Mouse (Mus musculus) MEL (cell line): ENCODE results near the gene Gm20388. TPM values are rescaled to one million over a fixed set of nuclear protein-coding genes. Genes with fewer than 3 reads are reported as not detected.

Experiments
- DNase-seq: peaks from one replicate; pipeline ENCODE4 v3.0.0; 2011; ENCODE audit warnings: low read depth, low spot score
- H3K27ac ChIP-seq: 2 replicates; pipeline ENCODE4 v1.5.1; 2012; ENCODE audit warnings: low read depth, mild to moderate bottlenecking, control low read depth, low read length, moderate library complexity; ENCODE audit not compliant: control insufficient read depth
- H3K27me3 ChIP-seq, 2 experiments: fragments of 150-350 bp in 1 of 2; sonication (generic) in 1 of 2; 2 replicates each; pipeline ENCODE4 v1.6.1; 2012; ENCODE audit warnings: low read length in 2 of 2, mild to moderate bottlenecking in 2 of 2, improper control_type of control experiment in 1 of 2, moderate library complexity in 1 of 2; ENCODE audit not compliant: insufficient read depth in 2 of 2, control insufficient read depth in 1 of 2
- H3K36me3 ChIP-seq, 2 experiments: 2 replicates each; pipeline ENCODE4 v1.6.1; 2012 to 2014; ENCODE audit warnings: low read length in 2 of 2, improper control_type of control experiment in 1 of 2, inconsistent platforms in 1 of 2, mild to moderate bottlenecking in 1 of 2; ENCODE audit not compliant: insufficient read depth in 2 of 2, control insufficient read depth in 1 of 2
- H3K4me1 ChIP-seq, 2 experiments: fragments of 150-350 bp in 1 of 2; sonication (generic) in 1 of 2; 2 replicates each; pipeline ENCODE4 v1.6.1; 2012; ENCODE audit warnings: low read length in 2 of 2, improper control_type of control experiment in 1 of 2, mild to moderate bottlenecking in 1 of 2; ENCODE audit not compliant: insufficient read depth in 2 of 2, control insufficient read depth in 1 of 2
- H3K4me3 ChIP-seq, 2 experiments: fragments of 150-350 bp in 1 of 2; sonication (generic) in 1 of 2; 2 replicates each; pipeline ENCODE4 v1.5.1; 2012; ENCODE audit warnings: low read depth in 2 of 2, low read length in 2 of 2, mild to moderate bottlenecking in 2 of 2, moderate library complexity in 2 of 2, control low read depth in 1 of 2, improper control_type of control experiment in 1 of 2; ENCODE audit not compliant: control insufficient read depth in 1 of 2, insufficient read depth in 1 of 2
- H3K79me2 ChIP-seq: 2 replicates; pipeline ENCODE4 v1.6.1; 2012; ENCODE audit warnings: mild to moderate bottlenecking, low read length, moderate library complexity; ENCODE audit not compliant: control insufficient read depth, poor library complexity, insufficient read depth
- H3K9ac ChIP-seq: 2 replicates; pipeline ENCODE4 v1.6.1; 2012; ENCODE audit warnings: low read depth, mild to moderate bottlenecking, control low read depth, low read length, moderate library complexity; ENCODE audit not compliant: control insufficient read depth, poor library complexity, severe bottlenecking
- H3K9me3 ChIP-seq: fragments of 150-350 bp; sonication (generic); replicated peaks from 2 replicates; pipeline ENCODE4 v1.6.1; 2012; ENCODE audit warnings: mild to moderate bottlenecking, low read length, improper control_type of control experiment, moderate library complexity; ENCODE audit not compliant: insufficient read depth
- CHD2 ChIP-seq: IDR thresholded peaks from 2 replicates; pipeline ENCODE4 v1.6.1; 2011; ENCODE audit warnings: low read length, improper control_type of control experiment
- E2F4 ChIP-seq: IDR thresholded peaks from 2 replicates; pipeline ENCODE4 v1.6.1; 2011; ENCODE audit warnings: low read depth, low read length, improper control_type of control experiment, borderline replicate concordance
- EP300 ChIP-seq, 2 experiments: IDR thresholded peaks; 2 replicates each; pipeline ENCODE4 v1.6.1; 2011; ENCODE audit warnings: improper control_type of control experiment in 2 of 2, low read length in 2 of 2, low read depth in 1 of 2, mild to moderate bottlenecking in 1 of 2
- GABPA ChIP-seq: IDR thresholded peaks from 2 replicates; pipeline ENCODE4 v1.6.1; 2012; ENCODE audit warnings: low read depth, mild to moderate bottlenecking, inconsistent platforms, low read length, improper control_type of control experiment, moderate library complexity
- GATA1 ChIP-seq: IDR thresholded peaks from 2 replicates; pipeline ENCODE4 v1.6.1; 2011; ENCODE audit warnings: low read depth, low read length, improper control_type of control experiment
- HCFC1 ChIP-seq: IDR thresholded peaks from 2 replicates; pipeline ENCODE4 v1.6.1; 2012; ENCODE audit warnings: low read depth, mild to moderate bottlenecking, inconsistent platforms, low read length, improper control_type of control experiment, moderate library complexity
- KAT2A ChIP-seq: conservative IDR thresholded peaks from 2 replicates; pipeline ENCODE4 v1.6.1; 2012; ENCODE audit warnings: low read depth, low read length, improper control_type of control experiment, inconsistent platforms
- MYB ChIP-seq: IDR thresholded peaks from 2 replicates; pipeline ENCODE4 v1.6.1; 2011; ENCODE audit warnings: mild to moderate bottlenecking, low read depth, low read length, improper control_type of control experiment
- NRF1 ChIP-seq: IDR thresholded peaks from 2 replicates; pipeline ENCODE4 v1.6.1; 2014; ENCODE audit warnings: low read depth, mild to moderate bottlenecking, inconsistent platforms, low read length, improper control_type of control experiment, moderate library complexity; ENCODE audit not compliant: poor library complexity, insufficient read depth, severe bottlenecking
- RCOR1 ChIP-seq: IDR thresholded peaks from 2 replicates; pipeline ENCODE4 v1.6.1; 2012; ENCODE audit warnings: low read depth, mild to moderate bottlenecking, inconsistent platforms, low read length, improper control_type of control experiment
- SIN3A ChIP-seq: IDR thresholded peaks from 2 replicates; pipeline ENCODE4 v1.6.1; 2012; ENCODE audit warnings: low read length, improper control_type of control experiment, inconsistent platforms
- TAL1 ChIP-seq: IDR thresholded peaks from 2 replicates; pipeline ENCODE4 v1.6.1; 2012; ENCODE audit warnings: mild to moderate bottlenecking, inconsistent platforms, low read length, moderate library complexity, mixed read lengths
- USF2 ChIP-seq, 2 experiments: IDR thresholded peaks; 2 replicates each; pipeline ENCODE4 v1.6.1; 2011 to 2012; ENCODE audit warnings: improper control_type of control experiment in 2 of 2, low read length in 2 of 2, borderline replicate concordance in 1 of 2, inconsistent platforms in 1 of 2, low read depth in 1 of 2, mild to moderate bottlenecking in 1 of 2; ENCODE audit not compliant: insufficient read depth in 1 of 2
- ZKSCAN1 ChIP-seq: IDR thresholded peaks from 2 replicates; pipeline ENCODE4 v1.6.1; 2012; ENCODE audit warnings: low read depth, mild to moderate bottlenecking, inconsistent platforms, low read length, improper control_type of control experiment, moderate library complexity
- polyA plus RNA-seq, 2 experiments: library from polyadenylated mRNA; stranded (reverse) in 1 of 2; unstranded in 1 of 2; fragments of >175 nt in 1 of 2; fragments of >200 nt in 1 of 2; gene quantifications; 2 replicates each; pipeline versions ENCODE4 v1.2.1 to v1.2.4; 2012; ENCODE audit warnings: low replicate concordance in 2 of 2, low read depth in 1 of 2; ENCODE audit not compliant: insufficient read length in 2 of 2, insufficient read depth in 1 of 2, missing spikeins in 1 of 2
- total RNA-seq: library from RNA; depleted of rRNA; stranded (reverse); fragments of 300-350 nt; gene quantifications from 2 replicates; pipeline ENCODE4 v1.2.3, GENCODE M21; 2012

The Gm20388 gene
- total and polyA plus RNA-seq, 3 experiments, result 11.1 to 17.8 TPM; not detected in 1

DNA sequence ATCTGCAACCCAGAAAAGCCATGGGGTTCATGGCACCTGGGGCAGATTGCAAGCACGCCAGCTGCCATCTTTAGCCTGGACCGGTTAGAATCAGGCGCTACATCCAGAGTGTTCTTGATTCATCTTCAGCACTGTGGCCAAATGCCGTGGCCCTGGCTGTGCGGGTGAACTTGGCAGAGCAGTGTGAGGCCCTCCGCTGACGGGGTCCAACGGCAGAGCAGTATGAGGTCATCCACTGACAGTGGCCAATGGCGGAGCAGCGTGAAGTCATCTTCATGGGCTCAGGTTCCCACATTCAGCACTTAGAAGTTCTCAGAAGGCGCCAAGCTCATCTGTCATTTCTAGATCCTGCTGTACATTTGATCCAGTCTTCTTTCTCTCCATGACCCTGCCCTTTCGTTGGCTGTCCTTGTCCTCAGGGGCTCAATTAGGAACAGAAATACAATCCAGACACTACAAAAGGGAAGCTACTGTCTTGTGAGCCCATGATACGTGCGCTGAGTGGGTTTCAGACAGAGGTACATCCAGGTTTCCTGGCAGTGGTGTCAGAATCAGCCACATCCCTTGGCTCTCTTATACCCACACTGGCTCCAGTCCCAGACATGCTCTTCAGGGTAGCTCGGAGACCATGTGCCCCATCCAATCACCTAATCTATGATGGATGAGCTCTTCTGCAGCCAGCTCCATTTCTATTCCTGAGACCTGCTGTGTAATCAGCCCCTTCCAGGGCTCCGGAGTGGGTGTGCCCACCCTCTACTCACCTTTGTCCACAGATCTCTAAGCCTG is 2329.8 kb downstream of the Gm20388 start:
- Histone ChIP-seq H3K27ac (no peak overlapping the region), H3K4me1 (no peaks in the 10 kb centered on the region), H3K36me3 (no peaks in the 10 kb centered on the region), H3K79me2 (no peaks in the 10 kb centered on the region), H3K27me3 (no peaks in the 10 kb centered on the region), H3K9ac (no peak overlapping the region), H3K4me3 (no peak overlapping the region), H3K9me3 (no peaks in the 10 kb centered on the region)
- DNase-seq, result no peak
- TF ChIP-seq USF2 (IDR thresholded peaks at IDR 0.05; ENCODE audit: borderline replicate concordance in 1 of 2, insufficient read depth in 1 of 2, low read depth in 1 of 2, low read length in 2 of 2), result no peak
- no peak for TF ChIP-seq EP300 (IDR thresholded peaks at IDR 0.05; ENCODE audit: low read depth in 1 of 2, low read length in 2 of 2)
- TF ChIP-seq CHD2, result no peak
- TF ChIP-seq HCFC1, result no peak
- no peak for TF ChIP-seq KAT2A
- no peak for TF ChIP-seq MYB

- TF ChIP-seq CHD2 (no peak), TAL1 (no peak), GABPA (no peak), GATA1 (no peak), ZKSCAN1 (no peak), HCFC1 (no peak), SIN3A (no peak), RCOR1 (no peak), E2F4 (no peak), NRF1 (no peak), KAT2A (no peak)
- no peaks in the 10 kb centered on the region for H3K27me3 ChIP-seq
- no peak overlapping the region for H3K4me3 ChIP-seq
- H3K9me3 ChIP-seq, result no peaks in the 10 kb centered on the region
- H3K27ac ChIP-seq, result no peak overlapping the region
- no peak overlapping the region for H3K9ac ChIP-seq
- H3K79me2 ChIP-seq, result no peaks in the 10 kb centered on the region
- DNase-seq, result no peak
- H3K36me3 ChIP-seq, result no peaks in the 10 kb centered on the region
- no peaks in the 10 kb centered on the region for H3K4me1 ChIP-seq
These were observed 2332.7 kb downstream of the Gm20388 start for GRCm38 (mm10) chr8:122243310-122243709.
